Mouse (Mus musculus) T-cell, adult 2 months (primary cell): ENCODE data around the gene Cd247.

ENCODE experiments used
- DNase-seq: peaks from one replicate; pipeline ENCODE4 v3.0.0; 2022; ENCODE audit warnings: low spot score

The Cd247 gene

GRCm38 (mm10) chr1:165775518-165776294 lies 12.8 kb upstream of the Cd247 start:
- DNase-seq, result peak; percentile 75

GRCm38 (mm10) chr1:165779954-165780585 lies 8.4 kb upstream of the Cd247 start:
- DNase-seq, result peak; percentile 56

GRCm38 (mm10) chr1:165780586-165781111 lies 7.8 kb upstream of the Cd247 start:
- DNase-seq, result peak; percentile 70

GRCm38 (mm10) chr1:165781426-165781825 lies 7.1 kb upstream of the Cd247 start:
- DNase-seq, result no peak

- DNase-seq, result no peak
Observed at GRCm38 (mm10) chr1:165781911-165782310, 6.6 kb upstream of the Cd247 start.

GRCm38 (mm10) chr1:165786296-165786695 lies 2.2 kb upstream of the Cd247 start:
- no peak for DNase-seq

- DNase-seq, result peak; percentile 58
Observed at GRCm38 (mm10) chr1:165789066-165789660, 682 bp downstream of the Cd247 start.

GRCm38 (mm10) chr1:165789963-165790362 lies 1.5 kb downstream of the Cd247 start:
- DNase-seq, result peak; percentile 63

GRCm38 (mm10) chr1:165790461-165791210 lies 2.2 kb downstream of the Cd247 start:
- no peak for DNase-seq

- peak; percentile 45 for DNase-seq
Observed at GRCm38 (mm10) chr1:165791411-165791810, 2.9 kb downstream of the Cd247 start.

GRCm38 (mm10) chr1:165801709-165802310 lies 13.3 kb downstream of the Cd247 start:
- DNase-seq, result no peak

GRCm38 (mm10) chr1:165803107-165803506 lies 14.6 kb downstream of the Cd247 start:
- DNase-seq, result peak; percentile 56

GRCm38 (mm10) chr1:165804133-165804532 lies 15.7 kb downstream of the Cd247 start:
- no peak for DNase-seq

GRCm38 (mm10) chr1:165810633-165811032 lies 22.2 kb downstream of the Cd247 start:
- peak; percentile 36 for DNase-seq

- DNase-seq, result peak; percentile 32
Observed at GRCm38 (mm10) chr1:165811170-165811569, 22.7 kb downstream of the Cd247 start.

GRCm38 (mm10) chr1:165812775-165813174 lies 24.3 kb downstream of the Cd247 start:
- DNase-seq, result peak; percentile 57

- DNase-seq, result no peak
Observed at GRCm38 (mm10) chr1:165814116-165814515, 25.6 kb downstream of the Cd247 start.

- no peak for DNase-seq
Observed at GRCm38 (mm10) chr1:165814521-165815278, 26.2 kb downstream of the Cd247 start.

GRCm38 (mm10) chr1:165816391-165816790 lies 27.9 kb downstream of the Cd247 start:
- DNase-seq, result peak; percentile 74

- DNase-seq, result no peak
Observed at GRCm38 (mm10) chr1:165817264-165817663, 28.8 kb downstream of the Cd247 start.
